Mouse (Mus musculus) forelimb bud, embryonic 11.5 days (tissue): ENCODE results near the gene Ptprd.
A peak's percentile ranks its signal among the peaks of the same experiment; 100 is the strongest.
"Not testable (repeated sequence)": the region's sequence is repeated elsewhere in the genome, so short reads cannot be mapped to it uniquely, and the experiment has no call there.

ENCODE experiments used
- DNase-seq: peaks from one replicate; pipeline ENCODE4 v3.0.0-alpha.2; 2012; ENCODE audit warnings: low read depth, low spot score

The Ptprd gene

GRCm38 (mm10) chr4:76044802-76045201 lies 2167.0 kb downstream of the Ptprd start:
- peak; percentile 28 for DNase-seq

- not testable (repeated sequence) for DNase-seq
Measured at GRCm38 (mm10) chr4:76037178-76037577, 2174.6 kb downstream of the Ptprd start.

DNA sequence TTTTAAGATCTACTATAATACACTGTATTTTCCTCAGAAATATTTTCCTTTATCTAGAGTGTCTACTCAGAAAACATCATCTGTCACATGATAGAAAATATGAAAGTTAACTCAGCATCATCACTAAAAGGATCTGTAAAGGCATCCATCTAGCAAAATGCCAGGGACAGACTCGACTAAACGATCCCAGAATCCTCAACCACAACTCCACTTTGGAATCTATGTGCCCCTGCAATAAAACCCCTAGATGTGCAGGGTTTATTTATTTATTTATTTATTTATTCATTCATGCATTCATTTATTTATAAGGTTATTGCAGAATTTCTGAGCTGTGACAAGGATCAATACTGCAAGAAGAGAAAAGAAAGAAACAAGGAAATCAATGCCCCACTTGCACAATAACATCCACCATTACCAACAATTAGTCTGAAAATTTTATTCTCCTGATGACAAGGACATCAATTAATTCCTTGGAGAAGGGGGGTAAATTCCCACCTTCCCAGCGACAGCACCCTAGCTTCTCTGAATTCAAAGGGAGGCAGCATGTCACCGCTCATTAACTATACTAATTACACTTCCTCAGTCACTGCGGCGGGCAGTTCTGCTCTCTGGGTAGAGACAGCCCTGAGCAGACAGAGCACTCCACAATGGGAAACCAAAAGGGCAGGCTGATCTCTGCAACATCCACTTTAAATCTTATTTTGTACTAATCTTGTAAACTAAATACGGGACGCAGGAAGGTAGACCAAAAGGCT lies 2186.0 kb downstream of the Ptprd start:
- DNase-seq: no peak

- DNase-seq: no peak
Measured at GRCm38 (mm10) chr4:76024502-76024821, 2187.3 kb downstream of the Ptprd start.

DNA sequence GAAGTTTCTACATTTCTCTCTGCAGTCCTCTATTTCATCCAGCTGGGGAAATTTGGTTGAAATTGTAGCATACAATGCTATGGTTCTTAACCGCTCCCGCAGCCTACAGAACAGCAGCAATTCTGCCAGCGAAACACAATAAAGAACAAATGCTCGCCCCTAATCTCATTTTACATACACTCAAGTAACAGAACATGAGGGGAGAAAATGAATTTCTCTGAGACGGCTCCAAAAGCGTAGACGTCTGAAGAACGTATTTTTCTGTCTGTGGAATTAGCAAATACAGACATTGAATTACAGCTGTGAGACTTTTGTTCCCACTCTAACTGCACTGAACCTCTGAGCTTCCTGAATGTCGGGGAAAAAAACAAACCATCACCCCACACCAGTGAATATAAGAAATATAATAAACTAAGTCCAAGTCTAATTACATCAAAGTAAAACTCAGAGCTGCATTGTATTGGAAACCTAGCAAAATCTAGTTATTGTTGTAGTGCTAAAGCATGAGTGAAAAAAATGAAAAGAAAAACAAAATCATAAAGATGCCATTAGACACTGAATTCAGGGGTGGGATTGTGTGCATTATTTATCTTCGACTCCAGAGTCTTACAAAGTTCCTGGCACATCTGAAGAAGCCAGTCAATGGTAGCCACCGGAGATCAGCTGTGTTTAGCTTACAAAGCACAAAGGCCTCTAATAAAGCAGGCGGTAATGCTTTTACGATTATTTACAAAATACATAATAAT lies 2187.8 kb downstream of the Ptprd start:
- DNase-seq: no peak

DNA sequence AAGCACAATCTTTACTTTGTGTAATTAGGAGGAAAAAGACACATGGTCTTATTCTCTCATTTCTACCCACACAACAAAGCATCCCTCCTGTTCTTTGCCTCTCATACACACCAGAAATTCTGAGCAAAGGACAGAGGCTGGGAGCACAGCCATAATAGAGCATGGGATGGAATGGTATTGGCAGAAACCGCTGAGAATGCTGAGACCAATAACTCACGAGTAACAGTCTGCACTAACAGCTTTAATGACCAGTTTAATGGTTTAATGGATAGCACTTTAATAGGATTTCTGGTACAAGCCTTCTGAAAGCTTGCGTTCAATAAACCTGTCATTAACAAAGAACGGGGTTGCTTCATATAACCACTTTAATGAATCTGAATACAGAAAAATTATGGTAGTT lies 2190.1 kb downstream of the Ptprd start:
- DNase-seq: peak; percentile 30

GRCm38 (mm10) chr4:76015026-76015425 lies 2196.7 kb downstream of the Ptprd start:
- DNase-seq: no peak

- no peak for DNase-seq
Measured at GRCm38 (mm10) chr4:76014151-76014840, 2197.5 kb downstream of the Ptprd start.

GRCm38 (mm10) chr4:76008580-76008979 lies 2203.2 kb downstream of the Ptprd start:
- DNase-seq: no peak

DNA sequence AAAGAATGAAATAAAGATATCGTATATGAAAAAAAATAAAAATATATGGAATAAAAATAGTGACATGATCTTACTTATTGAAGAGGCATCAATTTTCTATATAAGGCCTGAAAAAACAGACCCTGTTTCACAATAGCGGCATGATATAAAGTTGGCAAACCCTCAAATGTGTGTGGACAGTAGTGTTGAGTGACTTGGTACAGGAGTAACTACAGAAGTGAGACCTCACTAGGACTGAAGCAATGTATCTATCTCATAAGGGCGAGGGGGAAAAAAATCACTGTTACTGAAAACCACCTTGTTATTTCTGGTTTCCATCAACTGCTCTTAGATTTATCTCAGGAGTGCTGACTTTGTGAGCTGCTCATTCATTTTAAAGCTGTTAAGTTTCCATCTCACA lies 2204.5 kb downstream of the Ptprd start:
- no peak for DNase-seq

DNA sequence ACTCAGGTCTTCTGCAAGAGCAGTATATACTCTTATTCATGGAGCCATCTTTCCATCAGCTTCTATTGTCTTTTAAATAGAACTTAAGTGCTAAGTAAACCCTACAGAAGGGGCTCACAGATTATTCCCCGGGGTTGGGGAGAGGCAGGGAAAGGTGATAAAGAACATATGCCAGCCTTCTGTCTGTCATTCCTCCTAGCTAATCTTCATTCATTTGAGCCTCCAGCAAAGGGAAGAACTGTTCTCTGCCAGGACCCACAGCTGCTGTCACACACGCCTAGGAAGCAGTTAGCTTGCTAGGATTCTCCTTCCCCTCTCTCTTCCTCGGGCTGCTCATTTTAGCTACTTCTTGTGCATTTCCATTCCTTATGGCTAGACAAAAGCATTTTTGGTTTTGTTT lies 2205.0 kb downstream of the Ptprd start:
- no peak for DNase-seq

DNA sequence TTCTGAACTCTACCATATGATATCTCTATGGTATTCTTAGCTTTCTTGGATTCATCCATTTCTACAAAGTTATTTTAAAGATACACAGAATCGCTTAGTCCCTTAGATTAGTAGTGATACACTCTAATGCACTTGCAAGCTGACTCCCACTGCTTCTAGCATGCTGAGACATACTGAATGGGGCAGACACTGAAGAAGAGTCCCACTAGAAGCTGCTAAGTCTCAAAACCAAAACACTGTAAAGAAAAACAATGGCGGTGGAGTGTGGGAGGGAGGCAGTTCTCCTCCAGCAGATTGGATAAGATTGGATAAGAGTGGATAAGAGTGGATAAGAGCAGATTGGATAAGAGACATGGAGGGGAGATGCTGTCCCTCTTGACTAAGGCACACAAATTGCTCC lies 2207.6 kb downstream of the Ptprd start:
- no peak for DNase-seq

- no peak for DNase-seq
Measured at GRCm38 (mm10) chr4:76000258-76000657, 2211.5 kb downstream of the Ptprd start.

- no peak for DNase-seq
Measured at GRCm38 (mm10) chr4:75995841-75996240, 2215.9 kb downstream of the Ptprd start.

DNA sequence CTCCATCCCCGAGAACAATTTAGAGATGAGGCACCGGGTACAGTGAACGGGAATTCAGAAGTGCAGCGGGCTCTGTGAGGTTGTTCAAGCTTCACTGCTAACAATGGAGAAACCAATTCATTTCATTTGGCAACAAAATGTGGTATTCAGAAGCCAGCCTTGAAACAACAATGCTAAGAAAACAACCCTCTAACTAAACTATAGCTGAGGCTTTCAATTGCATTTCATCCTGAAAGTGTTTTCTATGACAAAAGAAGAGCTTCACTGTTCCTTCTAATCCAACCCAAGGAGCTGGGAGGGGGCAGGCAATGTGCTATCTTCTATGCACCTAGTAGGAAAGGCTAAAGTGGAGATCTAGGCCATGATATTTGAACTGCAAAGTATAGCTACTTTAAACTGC lies 2217.2 kb downstream of the Ptprd start:
- DNase-seq: no peak

- no peak for DNase-seq
Measured at GRCm38 (mm10) chr4:75993092-75993491, 2218.7 kb downstream of the Ptprd start.

DNA sequence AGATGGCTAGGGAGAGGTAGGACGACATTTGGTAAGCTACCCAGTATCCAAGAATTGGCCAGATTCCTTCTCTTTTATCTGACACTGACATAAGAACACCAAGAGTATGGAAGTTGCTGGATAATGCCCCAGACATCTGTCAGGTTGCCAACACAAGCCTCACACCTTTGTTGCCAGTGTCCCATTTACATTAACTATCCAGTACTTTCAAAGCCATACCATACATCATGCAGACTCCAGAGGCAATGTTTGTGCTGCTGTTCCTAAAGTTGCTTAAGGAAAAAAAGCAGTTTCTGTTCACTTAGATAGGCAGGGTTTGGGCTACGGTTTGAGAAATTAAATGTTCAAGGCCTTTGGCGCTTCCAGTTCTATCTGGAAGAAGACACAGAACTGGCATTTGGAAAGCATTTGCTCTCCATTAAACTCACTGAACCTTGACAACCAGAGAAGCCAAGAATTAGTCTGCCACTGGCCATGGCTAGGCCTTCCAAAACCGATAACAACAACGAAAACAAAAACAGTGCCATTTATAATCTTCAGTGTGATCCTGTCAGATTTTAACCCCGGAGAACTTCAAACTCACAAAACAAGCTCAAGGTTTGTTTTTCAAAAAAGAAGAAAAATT lies 2220.0 kb downstream of the Ptprd start:
- no peak for DNase-seq

DNA sequence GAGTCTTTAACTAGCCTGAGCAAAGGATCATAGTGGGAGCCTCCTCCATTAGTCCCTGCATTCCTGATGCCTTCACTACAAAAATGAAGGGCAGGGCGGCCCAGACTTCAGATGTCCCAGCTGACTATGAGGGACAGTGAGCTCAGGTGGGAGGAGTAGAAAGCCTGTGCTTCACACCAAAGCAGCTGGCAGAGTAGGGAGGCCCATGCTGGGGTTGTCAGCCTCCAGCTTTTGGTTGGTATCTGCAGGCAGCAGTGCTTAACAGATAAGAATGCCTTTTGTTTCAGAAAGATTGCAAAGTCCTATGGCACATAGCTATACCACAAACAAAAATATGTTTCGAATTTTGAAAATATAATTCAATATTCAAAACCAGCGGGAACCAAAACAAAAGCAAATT lies 2237.0 kb downstream of the Ptprd start:
- no peak for DNase-seq

DNA sequence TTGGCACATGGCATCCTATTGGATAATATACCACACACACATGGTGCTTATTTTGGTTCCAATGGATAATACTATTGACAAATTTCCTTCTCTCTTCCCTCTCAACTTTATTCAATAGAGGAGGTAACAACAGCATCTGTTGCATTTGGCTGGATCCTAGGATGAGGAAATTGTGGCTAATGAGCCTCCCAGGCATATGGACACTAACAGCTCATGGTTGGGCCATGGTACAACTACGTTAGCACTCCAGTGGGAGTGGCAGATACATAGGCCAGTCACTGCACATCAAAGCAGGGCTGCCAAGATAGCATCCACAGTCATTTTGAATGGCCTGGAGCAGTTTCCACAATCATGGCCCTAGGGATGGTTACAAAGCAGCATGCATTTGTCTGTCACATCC lies 2238.4 kb downstream of the Ptprd start:
- no peak for DNase-seq

DNA sequence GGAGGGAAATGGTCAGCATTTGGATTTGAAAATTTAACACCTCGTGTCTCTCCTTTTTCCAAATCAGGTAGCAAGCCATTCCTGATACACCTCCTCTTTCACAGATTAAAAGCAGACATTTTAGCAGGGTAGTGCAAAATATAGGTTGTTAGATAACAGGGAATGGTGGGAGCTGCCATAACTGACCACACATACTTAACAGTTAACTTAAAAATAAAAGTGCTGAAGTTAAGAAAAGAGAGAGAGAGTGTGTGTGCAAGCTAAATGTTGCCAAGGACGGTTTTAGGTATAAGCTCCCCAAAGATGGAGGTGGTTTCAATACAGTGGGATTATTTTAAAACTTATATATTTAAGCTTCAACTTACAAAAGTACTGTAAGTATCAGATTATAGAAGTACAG lies 2241.8 kb downstream of the Ptprd start:
- DNase-seq: no peak

GRCm38 (mm10) chr4:75968618-75969017 lies 2243.1 kb downstream of the Ptprd start:
- DNase-seq: no peak

GRCm38 (mm10) chr4:75965810-75966209 lies 2246.0 kb downstream of the Ptprd start:
- no peak for DNase-seq
